21 mouse cellular contexts compared by ENCODE assay signal in genomic region chr9:116181608-116182007, GRCm38 (mm10). TPM values are rescaled to one million over a fixed set of nuclear protein-coding genes. Genes with fewer than 3 reads are reported as not detected.
DNase-seq lines count a peak whose midpoint lies in the region; ATAC-seq and TF ChIP-seq lines count a peak whose summit lies in the region.
"Had no signal": no experiment of that assay in that cellular context is flagged by ENCODE, and none has a peak within 500 bp of the region (broad histone marks: within the 10 kb centered on the region; RNA-seq: fewer than 3 reads in every experiment).

No protein-coding gene starts in this region.

- no peak for DNase-seq in spleen, adult 2 months (ENCODE audit: low read depth in 1 of 2, low spot score in 2 of 2)
- DNase-seq in spleen, postnatal 4 days (ENCODE audit: low spot score in 2 of 2): no peak
- DNase-seq in gastrocnemius, postnatal 25 days: no peak
- no peak for DNase-seq in kidney, postnatal 14 days
- DNase-seq in kidney, adult 9 months: no peak
- DNase-seq: adrenal gland, adult 2 months; adrenal gland, postnatal 25 days; cerebellum, adult 2 months; cerebellum, postnatal 14 days; heart, adult 18-20 months; heart, postnatal 4 days had no signal

- 22% methylated on average over 5 of the region's 5 CpGs for WGBS in spleen, adult 2 months

- 0 out of 2 replicates have a peak overlapping the region, but pooled peaks have one; percentile 2 for H3K27ac ChIP-seq in spleen, adult 2 months (ENCODE audit: insufficient read depth, low read length)
- H3K27ac ChIP-seq: embryonic facial prominence, embryonic 12.5 days; forebrain, embryonic 15.5 days; hindbrain, embryonic 13.5 days; hindbrain, postnatal 0 days had no signal

- peaks cover 40% of the 10 kb centered on the region; the same call in 1 of the 2 replicates for H3K4me1 ChIP-seq in spleen, adult 2 months (ENCODE audit: control insufficient read depth, insufficient read depth, insufficient read length)
- H3K4me1 ChIP-seq: embryonic facial prominence, embryonic 12.5 days; forebrain, embryonic 15.5 days; heart, embryonic 12.5 days; hindbrain, embryonic 13.5 days had no signal

- no peak for TF ChIP-seq POLR2A in spleen, adult 2 months (IDR thresholded peaks at IDR 0.05; ENCODE audit: low read depth, low read length)

- H3K36me3 ChIP-seq in spleen, adult 2 months (ENCODE audit: control insufficient read depth, insufficient read depth, low read length): no peaks in the 10 kb centered on the region
- H3K36me3 ChIP-seq: embryonic facial prominence, embryonic 12.5 days; forebrain, embryonic 15.5 days; heart, embryonic 12.5 days; hindbrain, embryonic 13.5 days had no signal

- H3K27me3 ChIP-seq in spleen, adult 2 months (ENCODE audit: control insufficient read depth, insufficient read depth, low read length): no peaks in the 10 kb centered on the region
- H3K27me3 ChIP-seq: embryonic facial prominence, embryonic 12.5 days; heart, embryonic 12.5 days had no signal

- ATAC-seq in CD4-positive, CD25-positive, alpha-beta regulatory T cell, adult 4 months: peak; percentile 70
- peak; percentile 16 for ATAC-seq in common myeloid progenitor, adult 5-6 weeks (replicated peaks; ENCODE audit: low read depth, poor library complexity, severe bottlenecking)
- peak; percentile 12; the same call in 1 of the 2 replicates for ATAC-seq in megakaryocyte progenitor cell, adult 5-6 weeks (replicated peaks; ENCODE audit: poor library complexity)
- ATAC-seq: forebrain, embryonic 15.5 days; hindbrain, postnatal 0 days; intestine, embryonic 16.5 days had no signal

- no peak for TF ChIP-seq CTCF in spleen, adult 2 months (IDR thresholded peaks at IDR 0.05; ENCODE audit: extremely low read depth, insufficient read depth, insufficient read length, insufficient replicate concordance)

- no peak overlapping the region for H3K4me3 ChIP-seq in spleen, adult 2 months (ENCODE audit: extremely low read depth, insufficient read depth, insufficient read length)
- H3K4me3 ChIP-seq: embryonic facial prominence, embryonic 12.5 days; forebrain, embryonic 15.5 days; heart, embryonic 12.5 days; hindbrain, embryonic 13.5 days had no signal

RNA-seq across cellular contexts. Expression of gene Tgfbr2, which starts 6.4 kb away (rescaled TPM):
- 57.1 and 77.5 TPM in 2 replicates for polyA plus RNA-seq in spleen, adult 2 months (2012; rRNA removed)
- polyA plus RNA-seq in CD4-positive, CD25-positive, alpha-beta regulatory T cell, adult 4 months (2017; shearing (Covaris generic)): 10 to 100 TPM; 24.3 to 26.3 TPM
- 15.4 and 19.1 TPM in 2 replicates for total RNA-seq in common myeloid progenitor, adult 5-6 weeks (2017)
- 8.2 and 8.3 TPM in 2 replicates for total RNA-seq in megakaryocyte progenitor cell, adult 5-6 weeks (2015)
- 5.9 and 6.5 TPM in 2 replicates for total RNA-seq in megakaryocyte progenitor cell, adult 5-6 weeks (2017)
- total RNA-seq in gastrocnemius, postnatal 25 days (2021): 10 to 100 TPM; 18.8 to 20.3 TPM
- total RNA-seq: MEL had no signal

Comparison
In these comparisons a context has a peak if more than half of its experiments do, and no peak if none do; other contexts are left out.
1. ATAC-seq: peak in every context shown above with its lines; median percentile 70 in CD4-positive, CD25-positive, alpha-beta regulatory T cell, adult 4 months; 16 in common myeloid progenitor, adult 5-6 weeks; 12 in megakaryocyte progenitor cell, adult 5-6 weeks.